Mouse (Mus musculus): Measurements from ENCODE around the gene Itsn1.

DNA sequence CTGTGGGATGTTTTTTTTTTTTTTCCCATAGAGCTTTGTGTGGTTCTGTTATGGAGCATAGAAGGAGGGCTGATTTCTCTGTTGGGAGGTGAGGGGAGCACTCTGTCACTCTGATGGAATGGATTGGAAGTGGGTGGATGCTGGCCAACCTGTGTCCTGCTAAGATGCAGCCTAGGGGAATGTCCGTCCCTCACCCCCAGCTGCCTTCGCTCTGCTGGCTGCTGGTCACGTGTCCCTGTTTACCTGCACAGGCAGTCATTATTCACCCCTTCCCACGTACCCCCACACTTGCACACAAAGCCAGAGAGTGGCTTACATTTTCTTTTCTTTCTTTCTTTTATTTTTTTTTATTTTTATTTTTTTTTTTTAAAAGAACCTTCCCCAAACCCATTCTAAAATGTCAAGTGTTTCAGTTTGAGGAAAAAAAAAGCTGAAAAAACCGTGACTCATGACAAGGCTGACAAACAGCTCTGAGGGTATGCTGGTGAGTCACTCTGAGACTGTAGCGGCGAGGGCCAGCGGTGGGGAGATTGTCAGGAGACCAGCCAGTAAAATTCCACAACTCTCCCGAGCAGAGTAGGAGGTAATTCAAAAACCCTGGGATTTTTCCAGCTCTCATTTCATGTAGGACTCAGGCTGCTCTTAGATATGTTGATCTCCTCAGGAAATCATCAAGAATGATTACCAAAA is 233.3 kb downstream of the Itsn1 start:
- TF ChIP-seq CTCF (conservative IDR thresholded peaks at IDR 0.05; ENCODE audit: low read length) (no peak), POU5F1 (IDR thresholded peaks at IDR 0.05; ENCODE audit: borderline replicate concordance, low read length) (no peak), NANOG (IDR thresholded peaks at IDR 0.05; ENCODE audit: borderline replicate concordance, low read length) (no peak)

Data from E14TG2a.4 (cell line).